In genomic region chr8:84200126-84200555, GRCm38 (mm10) we compare ENCODE assay signal across 7 mouse cellular contexts. TPM values are rescaled to one million over a fixed set of nuclear protein-coding genes. Genes with fewer than 3 reads are reported as not detected.
DNase-seq lines count a peak whose midpoint lies in the region; ATAC-seq and TF ChIP-seq lines count a peak whose summit lies in the region.

No protein-coding gene starts in this region.

- no peak for TF ChIP-seq POLR2A in embryonic fibroblast, embryonic 13.5 days (IDR thresholded peaks at IDR 0.05; ENCODE audit: low read depth, low read length)

- peak overlapping the region; percentile 54 for H3K27ac ChIP-seq in embryonic fibroblast, embryonic 13.5 days (ENCODE audit: insufficient read depth, low read length)
- H3K27ac ChIP-seq in kidney, embryonic 15.5 days: peak overlapping the region; percentile 97

- peak overlapping the region; percentile 72 for H3K9ac ChIP-seq in kidney, embryonic 15.5 days

- H3K4me1 ChIP-seq in megakaryocyte, embryonic 14.5 days: peaks cover 74% of the 10 kb centered on the region
- peaks cover 5% of the 10 kb centered on the region for H3K4me1 ChIP-seq in embryonic fibroblast, embryonic 13.5 days (ENCODE audit: control insufficient read depth, insufficient read depth, low read length)
- H3K4me1 ChIP-seq in kidney, embryonic 15.5 days: peaks cover 80% of the 10 kb centered on the region

- H3K4me2 ChIP-seq in kidney, embryonic 15.5 days: peak overlapping the region; percentile 84

- no peak for TF ChIP-seq CTCF in embryonic fibroblast, embryonic 13.5 days (IDR thresholded peaks at IDR 0.05; ENCODE audit: borderline replicate concordance, insufficient read depth, low read length)

- peaks cover 24% of the 10 kb centered on the region for H3K36me3 ChIP-seq in megakaryocyte, embryonic 14.5 days (replicated peaks; ENCODE audit: low read length)
- H3K36me3 ChIP-seq in kidney, embryonic 15.5 days: peaks cover 5% of the 10 kb centered on the region; the same call in 1 of the 2 replicates

- peak overlapping the region; percentile 99 for H3K4me3 ChIP-seq in megakaryocyte, embryonic 14.5 days (replicated peaks)
- no peak overlapping the region for H3K4me3 ChIP-seq in embryonic fibroblast, embryonic 13.5 days (ENCODE audit: insufficient read depth, low read length)
- peak overlapping the region; percentile 67 for H3K4me3 ChIP-seq in kidney, embryonic 15.5 days (replicated peaks)

- H3K9me3 ChIP-seq in megakaryocyte, embryonic 14.5 days: no peaks in the 10 kb centered on the region
- H3K9me3 ChIP-seq in kidney, embryonic 15.5 days (replicated peaks): no peaks in the 10 kb centered on the region

- no peaks in the 10 kb centered on the region for H3K27me3 ChIP-seq in megakaryocyte, embryonic 14.5 days (replicated peaks)
- no peaks in the 10 kb centered on the region for H3K27me3 ChIP-seq in kidney, embryonic 15.5 days

- peak; percentile 45 for DNase-seq in naive thymus-derived CD4-positive, alpha-beta T cell, adult 2 months (ENCODE audit: low read depth)
- DNase-seq in urinary bladder, postnatal 36 days (ENCODE audit: low spot score in 2 of 2): no peak
- no peak for DNase-seq in frontal cortex, postnatal 14 days (ENCODE audit: low spot score in 2 of 2)

- 20% methylated on average over 8 of the region's 8 CpGs for WGBS in kidney, embryonic 15.5 days

- ATAC-seq in megakaryocyte, adult 5-6 weeks (ENCODE audit: poor library complexity, severe bottlenecking): no peak
- no peak; the same call in 1 of the 2 replicates for ATAC-seq in kidney, embryonic 15.5 days (replicated peaks; ENCODE audit: low FRiP score)

RNA-seq across cellular contexts. Expression of gene Nanos3, which starts 15.1 kb away (rescaled TPM):
- polyA plus RNA-seq in megakaryocyte, embryonic 14.5 days (2012; ENCODE audit: insufficient read depth, low replicate concordance): 0.87 TPM in 1 of 2 replicates, not detected in the other
- not detected in 2 replicates for total RNA-seq in megakaryocyte, adult 5-6 weeks (2015)
- not detected in 2 replicates for total RNA-seq in megakaryocyte, adult 5-6 weeks (2017)
- not detected in 2 replicates for polyA plus RNA-seq in embryonic fibroblast, embryonic 13.5 days (2011; ENCODE audit: insufficient read length, low read depth, missing spikeins)
- 3.6 and 4.7 TPM in 2 replicates for polyA plus RNA-seq in kidney, embryonic 15.5 days (2015; fragmentation: Nextera tagmentation; extraction: Ambion mirVana)

RNA-seq across cellular contexts. Expression of gene Zswim4, which starts 36.7 kb away (rescaled TPM):
- 14.1 and 16.0 TPM in 2 replicates for polyA plus RNA-seq in megakaryocyte, embryonic 14.5 days (2012; ENCODE audit: insufficient read depth, low replicate concordance)
- 6.2 and 6.5 TPM in 2 replicates for total RNA-seq in megakaryocyte, adult 5-6 weeks (2015)
- 8.9 and 9.4 TPM in 2 replicates for total RNA-seq in megakaryocyte, adult 5-6 weeks (2017)
- 7.3 and 10.9 TPM in 2 replicates for polyA plus RNA-seq in embryonic fibroblast, embryonic 13.5 days (2011; ENCODE audit: insufficient read length, low read depth, missing spikeins)
- polyA plus RNA-seq in kidney, embryonic 15.5 days (2015; fragmentation: Nextera tagmentation; extraction: Ambion mirVana): 16.6 and 17.3 TPM in 2 replicates

RNA-seq across cellular contexts. Expression of gene D8Ertd738e, which starts 49.4 kb away (rescaled TPM):
- 80.4 and 326 TPM in 2 replicates for polyA plus RNA-seq in megakaryocyte, embryonic 14.5 days (2012; ENCODE audit: insufficient read depth, low replicate concordance)
- total RNA-seq in megakaryocyte, adult 5-6 weeks (2015): 169 and 188 TPM in 2 replicates
- total RNA-seq in megakaryocyte, adult 5-6 weeks (2017): 99.7 and 113 TPM in 2 replicates
- polyA plus RNA-seq in embryonic fibroblast, embryonic 13.5 days (2011; ENCODE audit: insufficient read length, low read depth, missing spikeins): 98.2 and 104 TPM in 2 replicates
- polyA plus RNA-seq in kidney, embryonic 15.5 days (2015; fragmentation: Nextera tagmentation; extraction: Ambion mirVana): 336 and 355 TPM in 2 replicates

RNA-seq across cellular contexts. Expression of gene 4930432K21Rik, which starts 52.3 kb away (rescaled TPM):
- 0.72 TPM in 1 of 2 replicates, not detected in the other for polyA plus RNA-seq in megakaryocyte, embryonic 14.5 days (2012; ENCODE audit: insufficient read depth, low replicate concordance)
- 0.07 and 0.09 TPM in 2 replicates for total RNA-seq in megakaryocyte, adult 5-6 weeks (2015)
- total RNA-seq in megakaryocyte, adult 5-6 weeks (2017): 0.37 and 1.8 TPM in 2 replicates
- polyA plus RNA-seq in embryonic fibroblast, embryonic 13.5 days (2011; ENCODE audit: insufficient read length, low read depth, missing spikeins): 0.48 and 0.95 TPM in 2 replicates
- polyA plus RNA-seq in kidney, embryonic 15.5 days (2015; fragmentation: Nextera tagmentation; extraction: Ambion mirVana): 1.7 and 2.0 TPM in 2 replicates

RNA-seq across cellular contexts. Expression of gene Cc2d1a, which starts 52.4 kb away (rescaled TPM):
- polyA plus RNA-seq in megakaryocyte, embryonic 14.5 days (2012; ENCODE audit: insufficient read depth, low replicate concordance): 28.0 and 32.7 TPM in 2 replicates
- total RNA-seq in megakaryocyte, adult 5-6 weeks (2015): 9.0 and 12.9 TPM in 2 replicates
- total RNA-seq in megakaryocyte, adult 5-6 weeks (2017): 5.8 and 9.8 TPM in 2 replicates
- polyA plus RNA-seq in embryonic fibroblast, embryonic 13.5 days (2011; ENCODE audit: insufficient read length, low read depth, missing spikeins): 17.7 and 20.0 TPM in 2 replicates
- 22.0 and 28.7 TPM in 2 replicates for polyA plus RNA-seq in kidney, embryonic 15.5 days (2015; fragmentation: Nextera tagmentation; extraction: Ambion mirVana)
